Mouse (Mus musculus) kidney, postnatal 0 days (tissue): Measurements from ENCODE around the gene Sorl1. TPM values are rescaled to one million over a fixed set of nuclear protein-coding genes. Genes with fewer than 3 reads are reported as not detected.

Source experiments
- ATAC-seq: fragments of 200-750 bp; cut with Nextera tagmentation; replicated peaks from 2 replicates; pipeline ENCODE4 v1.8.0; 2017; ENCODE audit warnings: low read depth, moderate number of reproducible peaks, moderate TSS enrichment, moderate library complexity; ENCODE audit not compliant: low FRiP score
- DNase-seq: peaks from one replicate; pipeline ENCODE4 v3.0.0-alpha.2; 2016; ENCODE audit warnings: low spot score
- H3K27ac ChIP-seq: fragments of 300-500 bp; sonication (generic); 2 replicates; pipeline ENCODE4 v1.5.1; 2014; ENCODE audit warnings: mild to moderate bottlenecking
- H3K27me3 ChIP-seq: fragments of 300-500 bp; sonication (generic); 2 replicates; pipeline ENCODE4 v1.6.1; 2014; ENCODE audit warnings: low read length, mixed read lengths; ENCODE audit not compliant: insufficient read depth
- H3K36me3 ChIP-seq: fragments of 300-500 bp; sonication (generic); 2 replicates; pipeline ENCODE4 v1.6.1; 2014; ENCODE audit warnings: low read length, mixed read lengths; ENCODE audit not compliant: insufficient read depth
- H3K4me1 ChIP-seq: fragments of 300-500 bp; sonication (generic); replicated peaks from 2 replicates; pipeline ENCODE4 v1.6.1; 2014; ENCODE audit warnings: antibody characterized with exemption, low read length, mixed read lengths; ENCODE audit not compliant: insufficient read depth
- H3K4me2 ChIP-seq: fragments of 300-500 bp; sonication (generic); 2 replicates; pipeline ENCODE4 v1.6.1; 2014; ENCODE audit warnings: mild to moderate bottlenecking, low read length, moderate library complexity, mixed read lengths
- H3K4me3 ChIP-seq: fragments of 300-500 bp; sonication (generic); replicated peaks from 2 replicates; pipeline ENCODE4 v1.5.1; 2014; ENCODE audit warnings: low read depth, low read length
- H3K9ac ChIP-seq: fragments of 300-500 bp; sonication (generic); 2 replicates; pipeline ENCODE4 v1.6.1; 2014; ENCODE audit warnings: low read depth, low read length
- H3K9me3 ChIP-seq: fragments of 300-500 bp; sonication (generic); replicated peaks from 2 replicates; pipeline ENCODE4 v1.6.1; 2016; ENCODE audit warnings: low read length, inconsistent platforms, mixed read lengths
- CTCF ChIP-seq: IDR thresholded peaks from 2 replicates; pipeline ENCODE4 v1.5.1; 2016; ENCODE audit warnings: antibody characterized with exemption, low read depth, mild to moderate bottlenecking, moderate library complexity
- WGBS: fragments of 180-500 bp; shearing (Covaris S2); extraction: QIAGEN DNeasy Blood & Tissue Kit; methylation state at CpG from one replicate; pipeline ENCODE4 v1.1.7; 2014; 5-methylcytosine and 5-hydroxymethylcytosine counted together
- polyA plus RNA-seq: library from polyadenylated mRNA; unstranded; fragments of >200 nt; fragmentation: Nextera tagmentation; extraction: Ambion mirVana; gene quantifications from 2 replicates; pipeline ENCODE4 v1.2.1, GENCODE M21; 2015

Gene Sorl1
- polyA plus RNA-seq, 1 experiment from 2014 or later = 11.1 TPM

- TF ChIP-seq CTCF = no peak
- Histone ChIP-seq H3K27me3 (no peaks in the 10 kb centered on the region), H3K4me2 (no peak overlapping the region), H3K9me3 (no peaks in the 10 kb centered on the region), H3K9ac (no peak overlapping the region), H3K27ac (no peak overlapping the region), H3K4me3 (no peak overlapping the region), H3K36me3 (0 out of 2 replicates have a peak, but pooled peaks cover 5% of the 10 kb centered on the region), H3K4me1 (0 out of 2 replicates have a peak, but pooled peaks cover 3% of the 10 kb centered on the region)
- no peak for ATAC-seq
- DNase-seq = no peak
- whole genome bisulfite sequencing = 83% methylated on average over 10 of the region's 10 CpGs
These were observed 47.7 kb downstream of the Sorl1 start for GRCm38 (mm10) chr9:42076256-42076849.

DNA sequence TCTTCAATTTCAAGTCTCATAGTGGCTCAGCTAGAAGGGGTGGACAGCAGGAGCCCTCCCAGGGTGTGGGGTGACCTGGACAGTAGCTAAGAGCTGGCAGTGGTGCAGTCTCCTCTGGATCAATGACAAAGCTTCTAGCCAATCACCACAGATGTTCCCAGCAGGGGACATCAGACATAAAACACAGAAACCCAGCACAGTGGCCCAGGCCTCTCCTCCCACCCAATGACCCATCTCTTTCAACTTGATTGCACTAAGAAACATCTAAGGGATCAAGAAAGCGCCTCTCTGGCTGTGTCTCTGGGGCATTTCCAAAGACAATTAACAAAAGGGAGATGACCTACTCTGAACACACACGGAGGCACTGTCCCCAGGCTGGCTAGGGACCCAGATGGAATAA lies 48.9 kb downstream of the Sorl1 start:
- no peak for ATAC-seq

GRCm38 (mm10) chr9:42072010-42072409 lies 52.1 kb downstream of the Sorl1 start:
- no peak for TF ChIP-seq CTCF
- Histone ChIP-seq H3K9ac (no peak overlapping the region), H3K4me1 (no peaks in the 10 kb centered on the region), H3K4me3 (no peak overlapping the region), H3K9me3 (no peaks in the 10 kb centered on the region), H3K27me3 (no peaks in the 10 kb centered on the region), H3K36me3 (0 out of 2 replicates have a peak, but pooled peaks cover 2% of the 10 kb centered on the region), H3K27ac (no peak overlapping the region), H3K4me2 (no peak overlapping the region)
- 58% methylated on average over 4 of the region's 4 CpGs for WGBS
- ATAC-seq (no peak), DNase-seq (no peak)

More for the DNA sequence above, 48.9 kb downstream of the Sorl1 start:
- Histone ChIP-seq H3K27me3 (no peaks in the 10 kb centered on the region), H3K4me3 (no peak overlapping the region), H3K4me2 (no peak overlapping the region), H3K27ac (no peak overlapping the region), H3K36me3 (0 out of 2 replicates have a peak, but pooled peaks cover 5% of the 10 kb centered on the region), H3K9me3 (no peaks in the 10 kb centered on the region), H3K9ac (no peak overlapping the region), H3K4me1 (no peaks in the 10 kb centered on the region)
- WGBS = 34% methylated on average over 2 of the region's 2 CpGs
- TF ChIP-seq CTCF = no peak
- no peak for DNase-seq

- Histone ChIP-seq H3K4me1 (no peaks in the 10 kb centered on the region), H3K4me3 (no peak overlapping the region), H3K9me3 (no peaks in the 10 kb centered on the region), H3K36me3 (no peaks in the 10 kb centered on the region), H3K9ac (no peak overlapping the region), H3K27ac (no peak overlapping the region), H3K4me2 (no peak overlapping the region), H3K27me3 (no peaks in the 10 kb centered on the region)
- WGBS = 91% methylated on average over 6 of the region's 6 CpGs
- no peak for DNase-seq
- TF ChIP-seq CTCF = no peak
- ATAC-seq = no peak
These were observed 53.2 kb downstream of the Sorl1 start for GRCm38 (mm10) chr9:42070856-42071255.

- Histone ChIP-seq H3K4me2 (no peak overlapping the region), H3K4me3 (no peak overlapping the region), H3K36me3 (0 out of 2 replicates have a peak, but pooled peaks cover 1% of the 10 kb centered on the region), H3K27ac (no peak overlapping the region), H3K9ac (no peak overlapping the region), H3K9me3 (no peaks in the 10 kb centered on the region), H3K27me3 (no peaks in the 10 kb centered on the region), H3K4me1 (no peaks in the 10 kb centered on the region)
- no peak for DNase-seq
- no peak for ATAC-seq
- WGBS = 87% methylated on average over 5 of the region's 5 CpGs
- TF ChIP-seq CTCF = no peak
These were observed 54.6 kb downstream of the Sorl1 start for GRCm38 (mm10) chr9:42069471-42069870.

DNA sequence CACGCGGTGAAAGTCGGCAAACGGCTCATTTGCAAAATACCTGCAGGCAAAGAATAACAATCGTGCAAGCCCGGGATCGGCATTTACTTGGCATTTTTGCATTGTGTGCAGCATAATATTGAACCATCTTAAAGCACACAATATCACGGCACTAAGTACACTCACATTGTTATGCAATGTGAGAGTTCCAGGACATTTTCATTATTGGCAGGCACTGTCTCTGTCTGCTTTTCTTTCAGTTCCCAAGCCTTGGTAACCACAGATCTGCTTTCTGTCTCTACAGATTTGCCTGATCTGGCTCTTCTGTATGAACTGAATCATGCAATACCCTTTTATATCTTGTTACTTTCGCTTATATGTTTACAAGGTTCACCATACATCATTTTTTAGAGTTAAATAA lies 56.1 kb downstream of the Sorl1 start:
- 65% methylated on average over 9 of the region's 9 CpGs for WGBS
- Histone ChIP-seq H3K27ac (no peak overlapping the region), H3K4me1 (no peaks in the 10 kb centered on the region), H3K36me3 (0 out of 2 replicates have a peak, but pooled peaks cover 4% of the 10 kb centered on the region), H3K4me2 (no peak overlapping the region), H3K4me3 (no peak overlapping the region), H3K9ac (no peak overlapping the region), H3K27me3 (no peaks in the 10 kb centered on the region), H3K9me3 (no peaks in the 10 kb centered on the region)
- no peak for TF ChIP-seq CTCF
- DNase-seq (no peak), ATAC-seq (no peak)

- no peak for DNase-seq
- Histone ChIP-seq H3K9ac (no peak overlapping the region), H3K4me3 (no peak overlapping the region), H3K4me1 (no peaks in the 10 kb centered on the region), H3K36me3 (0 out of 2 replicates have a peak, but pooled peaks cover 4% of the 10 kb centered on the region), H3K4me2 (no peak overlapping the region), H3K27me3 (no peaks in the 10 kb centered on the region), H3K27ac (no peak overlapping the region), H3K9me3 (no peaks in the 10 kb centered on the region)
- ATAC-seq = no peak
- TF ChIP-seq CTCF = no peak
- WGBS = 92% methylated on average over 1 of the region's 1 CpGs
These were observed 58.3 kb downstream of the Sorl1 start for GRCm38 (mm10) chr9:42065756-42066155.
